Mouse (Mus musculus) left cerebral cortex, adult 8-10 months (tissue): Measurements from ENCODE around the gene Nrxn3. TPM values are rescaled to one million over a fixed set of nuclear protein-coding genes. Genes with fewer than 3 reads are reported as not detected.

Experiments used
- DNase-seq, 2 experiments: peaks; one replicate each; pipeline ENCODE4 v3.0.0; 2022; ENCODE audit warnings: low spot score in 2 of 2
- total RNA-seq, 4 experiments: library from RNA; stranded (reverse); gene quantifications; 2 replicates each; pipeline ENCODE4 v1.2.4; 2022

Gene Nrxn3
- total RNA-seq, 4 experiments from 2014 or later: 226 to 258 (median 238) TPM

GRCm38 (mm10) chr12:88812173-88812572 is 89.5 kb downstream of the Nrxn3 start:
- DNase-seq: no peak

GRCm38 (mm10) chr12:88816865-88817264 is 94.2 kb downstream of the Nrxn3 start:
- DNase-seq: no peak

- no peak for DNase-seq
Measured at GRCm38 (mm10) chr12:88818622-88819334, 96.1 kb downstream of the Nrxn3 start.

- DNase-seq: no peak
Measured at GRCm38 (mm10) chr12:88819335-88819709, 96.6 kb downstream of the Nrxn3 start.

- no peak for DNase-seq
Measured at GRCm38 (mm10) chr12:88820131-88820530, 97.5 kb downstream of the Nrxn3 start.

- no peak for DNase-seq
Measured at GRCm38 (mm10) chr12:88830851-88831250, 108.2 kb downstream of the Nrxn3 start.

GRCm38 (mm10) chr12:88835821-88836220 is 113.1 kb downstream of the Nrxn3 start:
- no peak for DNase-seq

- no peak for DNase-seq
Measured at GRCm38 (mm10) chr12:88839724-88840123, 117.0 kb downstream of the Nrxn3 start.

GRCm38 (mm10) chr12:88841350-88841749 is 118.7 kb downstream of the Nrxn3 start:
- DNase-seq: no peak

- DNase-seq: no peak
Measured at GRCm38 (mm10) chr12:88850400-88851179, 127.9 kb downstream of the Nrxn3 start.

- no peak for DNase-seq
Measured at GRCm38 (mm10) chr12:88854039-88854438, 131.4 kb downstream of the Nrxn3 start.

GRCm38 (mm10) chr12:88857701-88858100 is 135.0 kb downstream of the Nrxn3 start:
- no peak for DNase-seq

- no peak for DNase-seq
Measured at GRCm38 (mm10) chr12:88859456-88860345, 137.0 kb downstream of the Nrxn3 start.

- no peak for DNase-seq
Measured at GRCm38 (mm10) chr12:88860397-88860796, 137.7 kb downstream of the Nrxn3 start.

- no peak for DNase-seq
Measured at GRCm38 (mm10) chr12:88863069-88863468, 140.4 kb downstream of the Nrxn3 start.

GRCm38 (mm10) chr12:88868288-88868687 is 145.6 kb downstream of the Nrxn3 start:
- DNase-seq: no peak

- no peak for DNase-seq
Measured at GRCm38 (mm10) chr12:88897331-88897730, 174.7 kb downstream of the Nrxn3 start.

GRCm38 (mm10) chr12:88900014-88900727 is 177.5 kb downstream of the Nrxn3 start:
- DNase-seq: no peak

GRCm38 (mm10) chr12:88900728-88901080 is 178.0 kb downstream of the Nrxn3 start:
- DNase-seq: no peak

- DNase-seq: peak in 1 of 2 experiments; percentile 22
Measured at GRCm38 (mm10) chr12:88910761-88911160, 188.1 kb downstream of the Nrxn3 start.

GRCm38 (mm10) chr12:88916752-88917151 is 194.1 kb downstream of the Nrxn3 start:
- DNase-seq: no peak
